ENCODE assay signal across 31 mouse cellular contexts in genomic region chr14:95082877-95083276, GRCm38 (mm10).
A peak's percentile ranks its signal among the peaks of the same experiment; 100 is the strongest.
DNase-seq lines count a peak whose midpoint lies in the region; ATAC-seq and TF ChIP-seq lines count a peak whose summit lies in the region.
"Had no signal": no experiment of that assay in that cellular context is flagged by ENCODE, and none has a peak within 500 bp of the region (broad histone marks: within the 10 kb centered on the region; RNA-seq: fewer than 3 reads in every experiment).

No protein-coding gene starts in this region.

- no peak for ATAC-seq in forebrain, embryonic 14.5 days
- peak; percentile 48; the same call in 1 of the 2 replicates for ATAC-seq in hindbrain, embryonic 12.5 days (ENCODE audit: low FRiP score)
- ATAC-seq in hindbrain, postnatal 0 days, result no peak
- ATAC-seq: hindbrain, embryonic 16.5 days; inflammation-experienced regulatory T-cells, adult 6 months; intestine, embryonic 16.5 days; Patski had no signal

- WGBS in forebrain, embryonic 14.5 days, result 49% methylated on average over 2 of the region's 2 CpGs
- WGBS in forebrain, embryonic 10.5 days, result 84% methylated on average over 2 of the region's 2 CpGs
- WGBS in hindbrain, embryonic 12.5 days, result 54% methylated on average over 2 of the region's 2 CpGs
- WGBS in hindbrain, postnatal 0 days, result 45% methylated on average over 2 of the region's 2 CpGs

- H3K9ac ChIP-seq in forebrain, embryonic 14.5 days (ENCODE audit: low read length), result no peak overlapping the region
- H3K9ac ChIP-seq in hindbrain, embryonic 12.5 days, result no peak overlapping the region
- H3K9ac ChIP-seq in hindbrain, postnatal 0 days (replicated peaks; ENCODE audit: low read length), result no peak overlapping the region
- H3K9ac ChIP-seq: embryonic facial prominence, embryonic 13.5 days; heart, embryonic 12.5 days; heart, embryonic 15.5 days had no signal

- peak; percentile 18 for DNase-seq in forebrain, embryonic 14.5 days (ENCODE audit: low spot score)
- DNase-seq in forebrain, embryonic 10.5 days (ENCODE audit: extremely low spot score, low spot score), result no peak
- DNase-seq in hindbrain, postnatal 0 days (ENCODE audit: low spot score), result no peak
- DNase-seq in retina, postnatal 1 day, result peak; percentile 9
- DNase-seq in retina, embryonic 14.5 days (ENCODE audit: low spot score), result no peak
- no peak for DNase-seq in layer of hippocampus, adult 18-20 months (ENCODE audit: low spot score in 2 of 2)
- DNase-seq: adrenal gland, postnatal 10 days; adrenal gland, postnatal 36 days; B cell, adult 2 months; cerebellum, adult 11-12 months; cerebellum, adult 8-10 months; cerebellum, postnatal 10 days; cerebellum, postnatal 36 days; embryo, embryonic 11 days; gastrocnemius, postnatal 25 days; heart, adult 18-20 months; heart, postnatal 10 days; heart, postnatal 36 days had no signal

- no peak overlapping the region for H3K27ac ChIP-seq in forebrain, embryonic 14.5 days (ENCODE audit: low read depth, low read length)
- no peak overlapping the region for H3K27ac ChIP-seq in forebrain, embryonic 10.5 days
- no peak overlapping the region for H3K27ac ChIP-seq in hindbrain, embryonic 12.5 days
- no peak overlapping the region for H3K27ac ChIP-seq in hindbrain, postnatal 0 days
- H3K27ac ChIP-seq: embryonic facial prominence, embryonic 10.5 days; embryonic facial prominence, embryonic 13.5 days; heart, embryonic 15.5 days; hindbrain, embryonic 10.5 days had no signal

- no peaks in the 10 kb centered on the region for H3K36me3 ChIP-seq in forebrain, embryonic 14.5 days (ENCODE audit: control insufficient read depth, insufficient read depth, low read length)
- H3K36me3 ChIP-seq in forebrain, embryonic 10.5 days (replicated peaks), result no peaks in the 10 kb centered on the region
- H3K36me3 ChIP-seq in hindbrain, embryonic 12.5 days, result no peaks in the 10 kb centered on the region
- no peaks in the 10 kb centered on the region for H3K36me3 ChIP-seq in hindbrain, postnatal 0 days (ENCODE audit: insufficient read depth, low read length)
- H3K36me3 ChIP-seq: embryonic facial prominence, embryonic 10.5 days; embryonic facial prominence, embryonic 13.5 days; G1E; heart, embryonic 12.5 days; heart, embryonic 15.5 days; hindbrain, embryonic 10.5 days had no signal

- no peaks in the 10 kb centered on the region for H3K27me3 ChIP-seq in forebrain, embryonic 14.5 days (replicated peaks; ENCODE audit: control insufficient read depth, insufficient read depth, low read length)
- H3K27me3 ChIP-seq in forebrain, embryonic 10.5 days (ENCODE audit: poor library complexity, severe bottlenecking), result no peaks in the 10 kb centered on the region
- H3K27me3 ChIP-seq in hindbrain, embryonic 12.5 days, result no peaks in the 10 kb centered on the region
- H3K27me3 ChIP-seq in hindbrain, postnatal 0 days (ENCODE audit: insufficient read depth, low read length), result no peaks in the 10 kb centered on the region
- H3K27me3 ChIP-seq: CH12.LX; embryonic facial prominence, embryonic 13.5 days; heart, embryonic 12.5 days; heart, embryonic 15.5 days; Patski had no signal

- H3K4me1 ChIP-seq in forebrain, embryonic 14.5 days (ENCODE audit: control insufficient read depth, insufficient read depth, low read length), result no peaks in the 10 kb centered on the region
- H3K4me1 ChIP-seq in forebrain, embryonic 10.5 days, result no peaks in the 10 kb centered on the region
- no peaks in the 10 kb centered on the region for H3K4me1 ChIP-seq in hindbrain, embryonic 12.5 days
- H3K4me1 ChIP-seq in hindbrain, postnatal 0 days (ENCODE audit: insufficient read depth, low read length), result no peaks in the 10 kb centered on the region
- H3K4me1 ChIP-seq: embryonic facial prominence, embryonic 10.5 days; embryonic facial prominence, embryonic 13.5 days; heart, embryonic 12.5 days; heart, embryonic 15.5 days; hindbrain, embryonic 10.5 days had no signal

- H3K4me2 ChIP-seq in forebrain, embryonic 14.5 days (ENCODE audit: low read length), result no peak overlapping the region
- H3K4me2 ChIP-seq in hindbrain, embryonic 12.5 days (replicated peaks), result no peak overlapping the region
- no peak overlapping the region for H3K4me2 ChIP-seq in hindbrain, postnatal 0 days (ENCODE audit: low read depth, low read length)
- H3K4me2 ChIP-seq: embryonic facial prominence, embryonic 13.5 days; heart, embryonic 12.5 days; heart, embryonic 15.5 days had no signal

- TF ChIP-seq CTCF in hindbrain, postnatal 0 days (IDR thresholded peaks at IDR 0.05; ENCODE audit: low read depth), result no peak

- H3K4me3 ChIP-seq in forebrain, embryonic 14.5 days (ENCODE audit: low read depth, low read length), result no peak overlapping the region
- H3K4me3 ChIP-seq in forebrain, embryonic 10.5 days, result no peak overlapping the region
- no peak overlapping the region for H3K4me3 ChIP-seq in hindbrain, embryonic 12.5 days
- H3K4me3 ChIP-seq in hindbrain, postnatal 0 days (ENCODE audit: low read length), result no peak overlapping the region
- H3K4me3 ChIP-seq: embryonic facial prominence, embryonic 10.5 days; embryonic facial prominence, embryonic 13.5 days; erythroblast, embryonic 14.5 days; heart, embryonic 12.5 days; heart, embryonic 15.5 days; hindbrain, embryonic 10.5 days had no signal

- H3K9me3 ChIP-seq in forebrain, embryonic 14.5 days (replicated peaks; ENCODE audit: control insufficient read depth, low read length), result no peaks in the 10 kb centered on the region
- H3K9me3 ChIP-seq in forebrain, embryonic 10.5 days, result no peaks in the 10 kb centered on the region
- H3K9me3 ChIP-seq in hindbrain, embryonic 12.5 days (replicated peaks), result no peaks in the 10 kb centered on the region
- no peaks in the 10 kb centered on the region for H3K9me3 ChIP-seq in hindbrain, postnatal 0 days (ENCODE audit: low read length)
- H3K9me3 ChIP-seq: embryonic facial prominence, embryonic 10.5 days; embryonic facial prominence, embryonic 13.5 days; G1E; heart, embryonic 12.5 days; heart, embryonic 15.5 days; hindbrain, embryonic 10.5 days had no signal

Comparison
In these comparisons a context has a peak if more than half of its experiments do, and no peak if none do; other contexts are left out.
1. DNase-seq: peak in forebrain, embryonic 14.5 days (single experiment) and retina, postnatal 1 day (single experiment); none in forebrain, embryonic 10.5 days (single experiment), hindbrain, postnatal 0 days (single experiment), retina, embryonic 14.5 days (single experiment) and layer of hippocampus, adult 18-20 months (0 of 2).